Mouse (Mus musculus) heart, embryonic 11.5 days (tissue): ENCODE measurements around the gene Adcy1. TPM values are rescaled to one million over a fixed set of nuclear protein-coding genes. Genes with fewer than 3 reads are reported as not detected.

Experiments used
- ATAC-seq: fragments of 200-750 bp; cut with Nextera tagmentation; replicated peaks from 2 replicates; pipeline ENCODE4 v1.8.0; 2017; ENCODE audit warnings: moderate library complexity; ENCODE audit not compliant: insufficient number of reproducible peaks, low FRiP score, low TSS enrichment
- H3K27ac ChIP-seq: fragments of 300-500 bp; sonication (generic); 2 replicates; pipeline ENCODE4 v1.5.1; 2014; ENCODE audit warnings: mild to moderate bottlenecking, low read depth, low read length
- H3K27me3 ChIP-seq: fragments of 300-500 bp; sonication (generic); 2 replicates; pipeline ENCODE4 v1.6.1; 2014; ENCODE audit warnings: mild to moderate bottlenecking, low read length, mixed read lengths; ENCODE audit not compliant: control insufficient read depth, insufficient read depth
- H3K36me3 ChIP-seq: fragments of 300-500 bp; sonication (generic); 2 replicates; pipeline ENCODE4 v1.6.1; 2014; ENCODE audit warnings: mild to moderate bottlenecking, low read length, moderate library complexity, mixed read lengths; ENCODE audit not compliant: control insufficient read depth, insufficient read depth
- H3K4me1 ChIP-seq: fragments of 300-500 bp; sonication (generic); 2 replicates; pipeline ENCODE4 v1.6.1; 2014; ENCODE audit warnings: low read length; ENCODE audit not compliant: control insufficient read depth, insufficient read depth
- H3K4me2 ChIP-seq: fragments of 300-500 bp; sonication (generic); 2 replicates; pipeline ENCODE4 v1.6.1; 2014; ENCODE audit warnings: mild to moderate bottlenecking, moderate library complexity
- H3K4me3 ChIP-seq: fragments of 300-500 bp; sonication (generic); 2 replicates; pipeline ENCODE4 v1.5.1; 2014; ENCODE audit warnings: low read depth, low read length
- H3K9ac ChIP-seq: fragments of 300-500 bp; sonication (generic); 2 replicates; pipeline ENCODE4 v1.6.1; 2014; ENCODE audit warnings: mild to moderate bottlenecking, low read depth, low read length, moderate library complexity
- H3K9me3 ChIP-seq: fragments of 300-500 bp; sonication (generic); replicated peaks from 2 replicates; pipeline ENCODE4 v1.6.1; 2016; ENCODE audit warnings: low read length; ENCODE audit not compliant: control insufficient read depth
- WGBS: fragments of 180-500 bp; shearing (Covaris S2); extraction: QIAGEN DNeasy Blood & Tissue Kit; methylation state at CpG from one replicate; pipeline ENCODE4 v1.1.7; 2014; ENCODE audit not compliant: insufficient replicate concordance; 5-methylcytosine and 5-hydroxymethylcytosine counted together
- polyA plus RNA-seq: library from polyadenylated mRNA; unstranded; fragments of >200 nt; fragmentation: Nextera tagmentation; extraction: Ambion mirVana; gene quantifications from 2 replicates; pipeline ENCODE4 v1.2.1, GENCODE M21; 2014

Gene Adcy1
- polyA plus RNA-seq, 1 experiment from 2014 or later = 2.5 TPM

GRCm38 (mm10) chr11:7053710-7054109 is 9.6 kb upstream of the Adcy1 start:
- Histone ChIP-seq H3K4me1 (peaks cover 23% of the 10 kb centered on the region), H3K9ac (no peak overlapping the region), H3K27ac (no peak overlapping the region), H3K36me3 (no peaks in the 10 kb centered on the region), H3K4me3 (no peak overlapping the region), H3K27me3 (peaks cover 16% of the 10 kb centered on the region), H3K4me2 (no peak overlapping the region), H3K9me3 (no peaks in the 10 kb centered on the region)
- WGBS = 78% methylated on average over 4 of the region's 4 CpGs
- ATAC-seq = no peak

GRCm38 (mm10) chr11:7054662-7055265 is 8.5 kb upstream of the Adcy1 start:
- Histone ChIP-seq H3K4me2 (no peak overlapping the region; the same call in 1 of the 2 replicates), H3K4me1 (peaks cover 23% of the 10 kb centered on the region), H3K9ac (no peak overlapping the region), H3K27ac (peak overlapping the region; percentile 81; the same call in 1 of the 2 replicates), H3K27me3 (peaks cover 20% of the 10 kb centered on the region), H3K36me3 (no peaks in the 10 kb centered on the region), H3K9me3 (no peaks in the 10 kb centered on the region), H3K4me3 (no peak overlapping the region)
- ATAC-seq = no peak
- 74% methylated on average over 6 of the region's 6 CpGs for WGBS

DNA sequence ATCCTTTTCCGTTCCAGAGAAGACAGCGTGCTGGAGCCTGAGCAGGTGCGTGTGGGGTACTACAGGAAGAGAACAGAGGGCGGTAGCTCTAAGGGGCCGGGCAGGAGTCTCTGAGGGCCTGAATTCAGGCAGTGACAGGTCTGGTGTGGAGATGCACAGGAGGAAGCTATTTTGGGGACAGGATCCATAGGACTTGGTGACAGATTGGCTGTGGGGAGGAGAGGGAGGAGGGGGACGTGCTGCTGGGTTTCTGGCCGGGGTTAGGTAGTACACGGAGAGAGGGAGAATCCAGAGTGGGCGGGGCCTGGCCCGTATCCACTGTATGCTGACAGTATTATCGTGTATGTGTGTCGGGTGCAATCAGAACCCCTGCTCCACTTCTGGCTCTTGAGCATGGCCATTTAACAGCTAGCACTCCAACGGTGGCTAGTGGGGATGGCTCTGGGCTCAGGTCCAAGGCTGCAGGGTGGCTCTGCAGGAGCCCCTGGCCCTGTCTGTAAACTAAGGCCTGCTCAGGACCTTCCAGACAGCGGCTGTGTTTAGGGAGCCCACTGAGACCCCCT is 7.8 kb upstream of the Adcy1 start:
- Histone ChIP-seq H3K9me3 (no peaks in the 10 kb centered on the region), H3K4me1 (peaks cover 23% of the 10 kb centered on the region), H3K4me2 (peak overlapping the region; percentile 57), H3K36me3 (no peaks in the 10 kb centered on the region), H3K27me3 (peaks cover 25% of the 10 kb centered on the region), H3K9ac (no peak overlapping the region), H3K4me3 (no peak overlapping the region), H3K27ac (peak overlapping the region; percentile 81)
- ATAC-seq = peak; percentile 85
- 6% methylated on average over 14 of the region's 14 CpGs for WGBS

- Histone ChIP-seq H3K36me3 (no peaks in the 10 kb centered on the region), H3K9me3 (no peaks in the 10 kb centered on the region), H3K4me2 (peak overlapping the region; percentile 57), H3K27ac (peak overlapping the region; percentile 81), H3K9ac (no peak overlapping the region), H3K4me1 (peaks cover 23% of the 10 kb centered on the region), H3K27me3 (peaks cover 29% of the 10 kb centered on the region), H3K4me3 (no peak overlapping the region)
- 3% methylated on average over 11 of the region's 11 CpGs for WGBS
- 0 out of 2 replicates have a peak, but pooled peaks have one; percentile 24 for ATAC-seq
Observed at GRCm38 (mm10) chr11:7056121-7056520, 7.2 kb upstream of the Adcy1 start.

GRCm38 (mm10) chr11:7057781-7058180 is 5.5 kb upstream of the Adcy1 start:
- Histone ChIP-seq H3K27ac (no peak overlapping the region), H3K4me2 (no peak overlapping the region), H3K9me3 (no peaks in the 10 kb centered on the region), H3K4me3 (no peak overlapping the region), H3K27me3 (peaks cover 37% of the 10 kb centered on the region), H3K9ac (no peak overlapping the region), H3K36me3 (no peaks in the 10 kb centered on the region), H3K4me1 (peaks cover 23% of the 10 kb centered on the region)
- ATAC-seq = no peak
- 69% methylated on average over 7 of the region's 7 CpGs for WGBS

DNA sequence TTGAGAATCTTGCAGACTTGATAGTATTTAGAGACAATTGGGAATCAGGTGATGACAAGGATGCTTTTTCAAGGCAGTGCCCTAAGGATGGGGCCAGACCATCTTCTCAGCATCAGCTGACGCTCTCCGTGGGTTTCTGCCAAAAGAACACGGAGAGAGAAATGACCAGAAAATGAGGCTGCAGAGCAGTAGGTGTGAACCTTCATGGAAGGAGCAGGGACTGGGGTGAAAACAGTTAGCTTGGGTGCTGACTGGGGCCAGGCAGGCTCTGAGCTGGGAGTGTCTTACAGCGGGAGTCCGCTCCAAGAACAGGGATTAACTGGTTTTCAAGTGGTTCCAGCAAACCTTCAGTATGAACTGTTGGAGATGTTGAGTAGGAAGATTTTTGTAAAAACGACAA is 1.3 kb upstream of the Adcy1 start:
- WGBS = 39% methylated on average over 6 of the region's 6 CpGs
- no peak overlapping the region for H3K9ac ChIP-seq
- H3K4me2 ChIP-seq = no peak overlapping the region
- no peak overlapping the region for H3K27ac ChIP-seq
- no peak for ATAC-seq
- no peaks in the 10 kb centered on the region for H3K9me3 ChIP-seq
- H3K4me3 ChIP-seq = no peak overlapping the region
- peaks cover 9% of the 10 kb centered on the region for H3K4me1 ChIP-seq
- no peaks in the 10 kb centered on the region for H3K36me3 ChIP-seq
- peaks cover 61% of the 10 kb centered on the region for H3K27me3 ChIP-seq

GRCm38 (mm10) chr11:7062566-7062965 is 723 bp upstream of the Adcy1 start:
- H3K9me3 ChIP-seq = no peaks in the 10 kb centered on the region
- H3K36me3 ChIP-seq = no peaks in the 10 kb centered on the region
- H3K27ac ChIP-seq = no peak overlapping the region
- H3K4me3 ChIP-seq = peak overlapping the region; percentile 59
- ATAC-seq = no peak
- H3K9ac ChIP-seq = no peak overlapping the region; the same call in 1 of the 2 replicates
- peaks cover 57% of the 10 kb centered on the region for H3K27me3 ChIP-seq
- WGBS = 7% methylated on average over 10 of the region's 10 CpGs
- peak overlapping the region; percentile 91 for H3K4me2 ChIP-seq
- H3K4me1 ChIP-seq = peaks cover 9% of the 10 kb centered on the region

DNA sequence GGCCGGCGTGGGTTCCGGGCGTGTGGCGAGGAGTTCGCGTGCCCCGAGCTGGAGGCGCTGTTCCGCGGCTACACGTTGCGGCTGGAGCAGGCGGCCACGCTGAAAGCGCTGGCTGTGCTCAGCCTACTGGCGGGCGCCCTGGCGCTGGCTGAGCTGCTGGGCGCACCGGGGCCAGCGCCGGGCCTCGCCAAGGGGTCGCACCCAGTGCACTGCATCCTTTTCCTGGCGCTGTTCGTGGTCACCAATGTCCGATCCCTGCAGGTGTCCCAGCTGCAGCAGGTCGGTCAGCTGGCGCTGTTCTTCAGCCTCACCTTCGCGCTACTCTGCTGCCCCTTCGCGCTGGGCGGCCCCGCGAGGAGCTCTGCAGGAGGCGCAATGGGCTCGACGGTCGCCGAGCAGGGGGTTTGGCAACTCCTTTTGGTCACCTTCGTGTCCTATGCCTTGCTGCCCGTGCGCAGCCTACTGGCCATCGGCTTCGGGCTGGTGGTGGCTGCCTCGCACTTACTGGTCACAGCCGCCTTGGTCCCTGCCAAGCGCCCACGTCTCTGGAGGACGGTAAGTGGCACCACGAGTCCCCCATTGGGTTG is 485 bp downstream of the Adcy1 start:
- Histone ChIP-seq H3K4me3 (peak overlapping the region; percentile 59), H3K27me3 (peaks cover 55% of the 10 kb centered on the region), H3K36me3 (no peaks in the 10 kb centered on the region), H3K9me3 (no peaks in the 10 kb centered on the region), H3K27ac (no peak overlapping the region), H3K4me1 (peaks cover 9% of the 10 kb centered on the region), H3K4me2 (peak overlapping the region; percentile 91), H3K9ac (peak overlapping the region; percentile 63; the same call in 1 of the 2 replicates)
- peak; percentile 33 for ATAC-seq
- WGBS = under 1% methylated on average over 41 of the region's 53 CpGs
